Mouse (Mus musculus) right cerebral cortex, postnatal 10 days (tissue): Measurements from ENCODE around the gene Araf.
"Not testable (repeated sequence)": the region's sequence is repeated elsewhere in the genome, so short reads cannot be mapped to it uniquely, and the experiment has no call there.

Source experiments
- DNase-seq, 2 experiments: peaks; one replicate each; pipeline ENCODE4 v3.0.0; 2021; ENCODE audit warnings: low spot score in 2 of 2

Gene Araf

DNA sequence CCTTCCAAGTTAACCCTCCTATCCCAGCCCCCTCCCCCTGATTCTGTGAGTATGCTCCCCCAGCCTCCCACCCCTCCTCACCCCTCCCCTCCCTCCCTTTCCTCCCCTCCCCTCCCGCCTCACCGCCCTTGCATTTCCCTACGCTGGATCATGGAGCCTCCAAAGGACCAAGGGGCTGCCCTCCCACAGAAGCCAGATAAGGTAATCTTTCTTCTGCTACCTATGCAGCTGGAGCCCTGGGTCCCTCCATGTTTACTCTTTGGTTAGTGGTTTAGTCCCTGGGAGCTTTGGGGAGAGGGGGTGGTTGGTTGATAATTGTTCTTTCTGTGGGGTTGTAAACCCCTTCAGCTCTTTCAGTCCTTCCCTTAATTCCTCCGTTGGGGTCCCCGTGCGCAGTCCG is at the start of gene Araf:
Araf (plus strand) TSS at position 134 of the 400 bp plus-strand sequence.
- DNase-seq = peak; percentile 20 to 29

DNA sequence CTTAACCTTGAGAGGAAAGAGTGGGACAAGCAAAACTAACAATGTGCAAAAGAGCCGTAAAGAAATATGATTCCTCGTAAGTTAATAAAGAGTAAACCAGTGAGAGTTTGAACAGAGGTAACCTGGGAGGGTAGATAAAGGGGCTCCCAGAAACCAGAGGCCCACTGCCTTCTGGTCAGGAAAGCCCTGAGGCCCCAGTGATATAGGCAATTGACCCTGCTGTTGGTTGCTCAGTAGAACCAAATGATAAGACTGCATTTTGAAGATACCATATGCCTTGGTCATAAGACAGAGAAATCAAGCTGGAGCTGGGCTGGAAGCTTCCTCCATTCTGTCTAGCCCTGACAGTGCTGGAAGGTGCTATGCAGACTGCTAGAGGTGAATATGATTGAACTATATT is 48.8 kb upstream of the Araf start:
- DNase-seq = no peak

DNA sequence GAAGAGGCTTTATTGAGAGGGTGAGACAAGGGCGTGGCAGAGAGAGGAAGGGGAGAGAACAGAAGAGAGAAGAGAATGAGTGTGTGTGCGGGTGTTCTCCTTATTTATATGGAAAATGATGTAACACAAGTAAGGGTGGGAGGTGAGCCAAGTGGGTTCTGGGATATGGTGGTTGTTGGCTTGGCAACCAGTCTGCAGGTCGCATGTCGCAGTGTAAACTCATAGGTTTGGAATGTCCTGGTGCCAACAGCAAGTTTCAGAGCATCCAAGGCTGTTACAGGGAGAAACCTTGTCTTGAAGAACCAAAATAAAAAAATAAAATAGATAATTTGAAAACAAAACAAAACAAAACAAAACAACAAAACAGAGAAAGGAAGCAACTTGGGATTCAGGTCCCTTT is 36.4 kb upstream of the Araf start:
- no peak for DNase-seq

DNA sequence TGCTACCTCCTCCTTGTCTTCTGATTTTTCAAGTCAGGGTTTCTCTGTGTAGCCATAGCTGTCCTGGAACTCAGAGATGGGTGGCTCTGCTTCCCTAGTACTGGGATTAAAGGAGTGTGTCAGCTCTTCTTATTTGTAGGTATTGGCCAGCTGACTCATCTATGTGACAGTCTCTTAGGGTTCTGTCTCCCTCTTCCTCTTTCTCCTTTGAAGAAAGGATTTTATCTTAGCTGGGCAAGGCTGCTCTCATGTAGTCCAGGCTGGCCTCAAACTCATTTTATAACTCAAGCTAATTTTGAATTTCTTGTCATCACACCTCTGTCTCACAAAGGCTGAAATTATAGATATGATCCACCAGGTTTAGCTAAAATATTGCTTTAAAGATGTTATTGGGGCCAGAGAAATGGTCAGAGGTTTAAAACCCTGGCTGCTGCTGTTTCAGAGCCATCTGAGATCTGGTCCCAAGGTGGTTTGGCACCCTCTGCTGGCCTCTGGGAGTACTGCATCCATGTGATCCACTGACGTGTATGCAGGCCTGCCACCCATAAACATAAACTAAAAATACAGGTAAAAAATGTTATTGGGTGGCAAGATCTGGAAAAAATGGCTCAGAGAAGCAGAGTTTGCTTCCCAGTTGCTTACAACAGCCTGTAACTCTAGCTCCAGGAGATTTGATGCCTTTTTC is 26.8 kb upstream of the Araf start:
- peak; percentile 66 to 85 for DNase-seq

DNA sequence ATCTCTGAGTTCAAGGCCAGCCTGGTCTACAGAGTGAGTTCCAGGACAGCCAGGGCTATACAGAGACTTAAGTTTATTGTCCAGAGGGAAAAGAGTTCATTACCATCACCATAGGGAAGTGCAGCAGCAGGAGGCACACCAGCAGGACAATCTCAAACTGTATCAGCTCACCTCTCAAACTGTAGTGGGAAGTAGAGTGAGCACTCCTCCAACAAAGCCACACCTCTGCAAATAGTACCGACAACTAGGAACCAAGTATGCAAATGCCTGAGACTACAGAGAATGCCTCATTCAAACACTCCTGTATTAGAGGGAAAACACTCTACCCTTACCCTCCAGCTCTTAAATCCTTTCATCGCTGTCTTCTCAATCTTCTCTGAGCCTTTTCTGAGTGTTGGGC is 25.9 kb upstream of the Araf start:
- no peak for DNase-seq

DNA sequence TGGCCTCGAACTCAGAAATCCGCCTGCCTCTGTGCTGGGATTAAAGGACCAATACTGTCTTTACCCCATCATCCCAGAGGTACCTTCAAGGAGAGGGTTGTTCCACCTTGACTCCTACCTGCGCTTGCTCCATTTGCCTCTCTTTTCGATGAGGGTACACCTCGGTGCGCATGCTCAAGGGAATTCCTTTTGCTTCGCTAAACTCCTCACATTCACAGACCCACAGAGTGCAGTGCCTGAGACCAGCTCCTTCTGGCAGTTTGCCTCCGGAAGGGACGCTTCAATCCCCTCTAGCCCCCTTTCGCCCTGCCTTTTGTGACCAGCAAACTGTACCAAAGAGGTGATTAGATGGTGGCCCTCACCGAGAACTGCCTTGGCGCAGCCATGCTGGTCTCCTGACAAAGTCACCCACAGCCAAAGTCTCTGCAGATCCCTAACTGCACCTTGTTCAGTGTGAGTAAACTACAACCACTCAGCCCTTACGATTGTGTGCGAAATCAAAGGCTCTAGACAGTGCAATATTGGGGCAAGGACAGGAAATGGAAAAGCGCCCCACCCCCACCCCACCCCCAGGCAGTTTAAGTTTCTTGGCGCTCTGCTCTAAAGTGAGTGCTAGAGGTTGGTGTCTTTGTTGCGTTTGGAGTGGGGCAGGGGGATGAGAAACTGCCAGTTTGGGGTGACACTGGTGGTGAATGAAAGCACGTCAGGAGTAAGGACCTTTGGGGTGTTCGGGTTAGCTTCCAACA is 22.2 kb upstream of the Araf start:
- no peak for DNase-seq

DNA sequence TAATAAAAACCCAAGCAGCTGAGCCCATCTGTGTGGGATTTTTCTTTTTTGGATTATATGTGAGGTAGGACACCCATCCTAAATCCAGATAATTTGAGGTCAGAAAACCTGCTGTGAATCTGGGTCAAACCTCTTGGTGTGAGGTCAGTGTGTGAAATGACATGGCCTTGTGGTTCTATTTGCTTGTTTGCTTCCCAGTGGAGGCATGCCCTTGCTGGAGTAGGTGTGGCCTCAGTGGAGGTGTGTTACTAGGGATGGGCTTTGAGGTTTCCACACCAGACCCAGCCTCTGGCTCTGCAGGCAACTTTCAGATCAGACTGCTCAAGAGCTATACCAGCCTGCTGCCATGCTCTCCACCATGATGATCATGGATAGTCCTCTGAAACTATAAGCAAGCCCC is 20.0 kb upstream of the Araf start:
- DNase-seq = no peak

DNA sequence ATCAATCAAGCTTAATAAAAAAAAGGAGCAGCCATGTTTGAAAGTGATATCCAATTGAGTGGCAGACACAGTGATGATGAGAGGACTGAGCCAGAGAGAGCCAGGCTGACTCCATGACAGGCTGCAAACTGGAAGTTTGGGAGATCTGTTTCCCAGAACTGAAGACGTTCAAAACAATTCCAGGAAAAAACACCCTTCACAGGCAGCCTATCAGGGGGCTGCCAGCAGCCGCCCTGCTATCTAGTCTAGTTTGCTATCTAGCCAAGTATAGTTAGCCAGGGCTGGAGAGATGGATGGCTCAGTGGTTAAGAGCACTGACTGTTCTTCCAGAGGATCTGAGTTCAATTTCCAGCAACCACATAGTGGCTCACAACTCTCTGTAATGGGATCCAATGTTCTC is 10.3 kb upstream of the Araf start:
- no peak for DNase-seq

DNA sequence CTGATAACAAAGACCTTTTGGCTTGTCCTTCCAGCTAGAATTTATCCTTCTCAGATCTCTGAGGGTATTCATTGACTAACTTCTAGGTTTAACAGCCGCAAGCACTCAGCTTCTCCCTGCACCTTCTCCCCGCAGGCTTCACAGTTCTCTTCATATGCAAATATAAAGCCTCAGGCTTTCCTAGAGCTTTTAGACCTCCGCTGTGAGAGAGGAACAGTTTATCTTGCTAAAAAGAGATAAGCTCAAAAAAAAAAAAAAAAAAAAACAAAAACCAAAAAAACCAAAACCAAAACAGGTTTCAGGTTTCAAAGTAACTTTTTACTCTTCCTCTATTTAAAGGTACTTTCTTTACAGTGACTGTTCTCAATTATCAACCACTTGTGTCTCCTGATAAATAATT is 5.2 kb upstream of the Araf start:
- DNase-seq = no peak

DNA sequence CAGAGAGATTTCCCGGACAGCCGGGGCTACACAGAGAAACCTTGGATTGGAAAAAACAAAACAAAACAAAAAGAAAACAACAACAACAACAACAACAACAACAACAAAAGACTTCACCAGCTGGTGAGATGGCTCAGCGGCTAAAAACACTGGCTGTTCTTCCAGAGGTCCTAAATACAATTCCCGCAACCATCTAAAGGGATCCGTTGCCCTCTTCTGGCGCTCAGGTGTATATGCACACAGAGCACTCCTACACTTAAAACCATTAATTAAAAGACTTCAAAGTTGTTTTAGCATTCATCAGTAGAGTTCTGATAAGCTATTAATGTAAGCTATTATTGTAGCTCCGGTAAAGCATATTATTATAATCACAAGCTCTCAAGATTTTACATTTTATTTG is 4.4 kb upstream of the Araf start:
- peak in 1 of 2 experiments; percentile 24 for DNase-seq

DNA sequence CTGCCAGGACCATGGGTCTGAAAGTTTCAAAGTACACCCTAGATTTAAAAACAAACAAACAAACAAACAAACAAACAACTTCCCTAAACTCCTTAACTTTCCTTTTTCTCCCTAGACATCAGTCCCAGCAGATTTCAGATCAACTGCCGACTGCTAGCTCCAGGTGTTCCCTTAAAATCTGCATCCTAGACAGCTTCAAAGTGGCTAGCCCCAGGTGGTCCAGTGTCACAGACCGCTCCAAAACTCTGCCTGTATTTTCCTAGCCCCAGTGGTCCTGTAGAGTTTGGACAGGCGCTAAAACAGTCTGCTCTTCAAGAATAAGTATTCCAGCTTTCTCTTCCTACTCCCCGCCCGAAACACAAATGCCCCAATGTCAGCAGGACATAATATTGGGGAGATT is 3.4 kb upstream of the Araf start:
- DNase-seq = no peak

DNA sequence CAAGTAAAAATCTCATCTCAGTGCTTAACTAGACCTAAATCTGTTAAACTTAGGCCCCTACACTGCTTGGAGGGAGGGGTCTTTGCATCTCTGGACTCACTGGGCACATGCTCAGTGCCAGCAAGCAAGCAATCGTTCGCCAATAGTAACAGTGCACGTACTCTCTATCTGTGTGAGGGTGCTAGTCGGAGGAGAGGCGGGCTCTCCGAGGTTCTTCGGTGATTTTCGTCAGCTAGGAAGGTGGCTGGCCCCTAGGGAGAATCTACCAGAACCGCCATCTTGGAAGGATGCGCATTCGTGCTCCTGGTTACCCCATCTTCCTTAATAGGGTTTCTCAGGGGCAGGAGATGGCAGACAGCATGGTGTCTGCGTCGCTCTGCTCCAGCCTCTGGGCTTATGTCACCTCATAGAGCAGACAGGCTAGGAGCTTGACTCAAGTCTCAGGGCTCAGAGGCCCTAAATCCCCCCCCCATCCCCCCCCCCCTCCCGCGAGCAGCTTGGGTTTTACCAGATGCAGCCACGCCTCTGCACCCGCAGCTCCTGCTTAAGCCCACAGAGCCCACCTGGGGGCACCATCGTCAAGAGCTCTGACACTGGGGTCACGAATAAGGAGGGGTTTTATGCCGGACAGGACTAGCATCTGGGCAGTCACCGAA is 655 bp downstream of the Araf start:
- peak; percentile 91 to 95 for DNase-seq

DNA sequence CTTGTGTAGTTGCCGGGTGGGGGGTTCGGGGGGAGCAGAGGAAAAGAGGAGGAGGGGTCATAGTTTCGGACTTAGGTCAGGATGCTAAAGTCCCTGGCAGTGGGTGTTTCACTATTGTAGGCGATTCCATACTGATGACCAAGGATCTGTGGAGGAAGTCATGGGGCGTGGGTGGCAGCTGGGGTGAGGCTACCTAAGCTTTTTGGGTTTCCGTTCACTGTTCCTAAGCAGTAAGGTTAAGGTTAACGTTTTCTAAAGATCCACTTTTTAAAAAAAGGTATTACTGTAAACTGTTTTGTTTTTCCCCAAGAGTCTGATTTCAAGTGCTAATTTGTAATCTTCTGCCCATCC is 1.2 kb downstream of the Araf start:
- no peak for DNase-seq

DNA sequence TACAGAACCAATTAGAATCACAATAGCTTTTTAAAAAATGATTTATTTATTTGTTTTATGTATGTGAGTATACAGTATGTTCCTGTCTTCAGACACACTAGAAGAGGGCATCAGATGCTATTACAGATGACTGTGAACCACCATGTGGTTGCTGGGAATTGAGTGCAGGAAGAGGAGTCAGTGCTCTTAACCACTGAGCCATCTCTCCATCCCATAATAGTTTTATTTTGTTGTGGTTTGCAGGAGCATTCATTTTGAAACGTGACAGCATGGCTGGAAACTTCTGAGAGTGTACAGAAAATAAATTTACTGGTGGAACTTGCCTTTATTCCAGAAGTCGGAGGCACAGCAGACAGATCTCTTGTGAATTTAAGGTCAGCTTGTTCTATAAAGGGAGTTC is 3.8 kb downstream of the Araf start:
- no peak for DNase-seq

DNA sequence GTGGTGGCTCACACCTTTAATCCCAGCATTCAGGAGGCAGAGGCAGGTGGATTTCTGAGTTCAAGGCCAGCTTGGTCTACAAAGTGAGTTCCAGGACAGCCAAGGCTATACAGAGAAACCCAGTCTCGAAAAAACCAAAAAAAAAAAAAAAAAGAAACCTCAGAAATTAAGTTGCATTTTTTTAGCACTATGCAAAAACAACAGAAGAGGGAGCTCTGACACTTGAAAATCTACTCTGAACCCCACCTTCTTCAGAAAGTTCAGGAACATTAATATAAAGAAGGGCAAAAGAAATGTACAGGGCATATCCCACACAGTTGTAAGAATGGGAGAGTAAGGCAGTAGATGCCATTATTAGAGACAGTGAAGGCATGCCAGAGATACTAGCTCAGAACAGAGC is 6.7 kb downstream of the Araf start:
- DNase-seq = not testable (repeated sequence)

DNA sequence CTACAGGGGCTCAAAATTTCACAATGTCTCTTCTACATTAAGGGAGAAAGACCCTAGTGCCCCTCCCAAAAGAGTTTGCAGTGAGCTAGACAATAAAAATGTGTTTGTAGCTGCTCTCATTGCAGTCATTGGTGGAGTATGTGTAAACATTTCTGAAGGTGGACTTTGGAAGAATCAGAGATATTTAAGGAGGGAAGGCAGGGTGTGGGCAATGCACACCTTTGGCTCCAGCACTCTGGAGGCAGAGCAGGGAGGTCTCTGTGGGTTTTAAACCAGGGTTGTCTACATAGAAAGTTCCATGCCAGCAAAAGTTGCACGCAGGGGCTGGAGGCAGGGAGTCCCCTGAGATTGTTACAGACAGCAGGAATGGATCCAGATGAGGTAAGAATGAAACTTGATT is 8.7 kb downstream of the Araf start:
- no peak for DNase-seq

DNA sequence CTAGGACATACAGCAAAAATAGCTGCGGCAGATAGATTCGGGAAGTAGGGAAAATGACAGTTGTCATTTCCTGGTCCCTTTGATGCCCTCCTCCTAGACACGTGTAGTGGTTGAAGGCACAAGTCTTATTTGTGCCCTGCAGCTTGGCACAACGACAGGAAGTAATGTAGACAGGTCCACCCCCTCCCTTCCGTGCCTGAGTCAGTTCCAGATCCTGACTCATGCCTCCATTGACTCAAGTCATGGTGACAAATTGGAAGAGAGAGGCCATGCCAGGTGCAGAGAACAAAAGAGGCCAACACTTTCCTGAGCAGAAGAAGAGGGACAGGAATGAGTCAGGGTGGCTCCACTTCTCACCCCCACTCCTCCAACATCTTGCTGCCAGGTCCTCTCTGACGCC is 19.4 kb downstream of the Araf start:
- peak; percentile 25 to 35 for DNase-seq

DNA sequence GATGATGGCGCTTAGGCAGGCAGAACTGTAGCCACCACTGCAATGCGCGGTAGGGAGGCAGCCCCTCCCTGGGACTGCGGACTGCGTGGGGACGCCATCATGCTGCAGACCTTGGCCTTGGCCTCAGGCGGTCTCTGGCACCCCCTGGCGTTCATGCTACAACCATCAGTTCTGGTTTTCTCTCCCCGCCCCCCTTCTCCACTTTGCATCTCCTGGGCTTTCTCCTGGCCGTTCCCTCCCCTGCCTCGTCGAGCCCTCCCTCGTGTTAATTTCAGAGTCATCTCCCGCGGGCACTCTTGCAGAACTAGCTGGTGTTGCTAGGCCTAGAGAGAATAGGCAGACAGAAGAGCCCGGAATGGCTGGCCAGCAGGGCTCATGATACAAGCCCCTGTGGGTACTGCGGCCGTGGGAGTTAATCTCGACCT is 21.6 kb downstream of the Araf start:
- DNase-seq = peak; percentile 86 to 89

DNA sequence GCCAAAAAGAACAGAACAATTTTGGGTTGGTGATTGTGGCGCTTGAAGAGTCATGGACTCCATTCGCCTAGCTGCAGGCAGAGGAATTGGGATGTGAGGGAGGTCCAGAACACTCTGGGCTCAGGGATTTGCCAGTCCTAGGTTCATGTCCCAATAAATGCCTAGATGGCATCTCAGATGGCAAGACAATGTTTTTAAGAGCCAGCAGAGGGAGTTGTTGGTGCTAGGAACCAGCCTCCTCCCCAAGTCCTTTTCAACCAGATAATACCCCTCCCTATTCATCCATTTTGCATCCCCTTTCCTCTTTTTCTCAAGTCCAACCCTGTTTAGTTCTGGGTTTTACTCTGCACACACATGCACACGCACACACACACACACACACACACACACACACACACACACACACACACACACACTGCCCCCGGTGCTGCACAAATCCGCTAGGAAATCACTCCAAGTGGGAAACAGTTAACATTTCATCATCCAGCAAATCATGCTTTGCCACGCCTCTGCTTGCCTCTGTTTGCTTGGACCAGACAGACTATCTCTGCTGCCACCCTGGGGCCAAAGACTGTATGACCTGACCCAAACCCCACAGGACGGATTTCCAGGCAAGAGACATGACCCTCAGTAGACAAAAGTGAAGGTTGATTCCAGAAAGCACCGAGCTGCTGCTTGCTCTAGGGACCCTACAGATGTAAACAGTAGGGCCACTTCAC is 22.3 kb downstream of the Araf start:
- DNase-seq = peak; percentile 53 to 62

DNA sequence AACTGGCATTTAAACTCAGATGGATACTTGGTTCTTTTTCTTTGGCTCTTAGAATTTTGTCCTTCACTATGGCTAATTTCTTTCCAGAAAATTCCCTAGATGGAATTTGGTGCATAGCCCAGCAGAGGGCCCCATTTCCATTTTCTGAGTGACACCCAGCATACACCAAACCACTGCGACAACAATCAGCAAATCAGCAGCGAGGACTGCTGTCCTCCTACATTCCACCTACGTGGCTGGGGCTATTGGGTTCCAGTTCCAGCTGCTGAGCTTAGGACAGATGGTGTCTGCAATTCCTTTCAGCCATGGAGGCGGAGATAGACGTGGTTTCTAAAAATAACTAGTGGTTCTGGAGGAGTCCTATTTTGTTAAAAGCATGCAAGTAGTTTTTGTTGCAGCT is 31.3 kb downstream of the Araf start:
- peak; percentile 74 to 88 for DNase-seq

DNA sequence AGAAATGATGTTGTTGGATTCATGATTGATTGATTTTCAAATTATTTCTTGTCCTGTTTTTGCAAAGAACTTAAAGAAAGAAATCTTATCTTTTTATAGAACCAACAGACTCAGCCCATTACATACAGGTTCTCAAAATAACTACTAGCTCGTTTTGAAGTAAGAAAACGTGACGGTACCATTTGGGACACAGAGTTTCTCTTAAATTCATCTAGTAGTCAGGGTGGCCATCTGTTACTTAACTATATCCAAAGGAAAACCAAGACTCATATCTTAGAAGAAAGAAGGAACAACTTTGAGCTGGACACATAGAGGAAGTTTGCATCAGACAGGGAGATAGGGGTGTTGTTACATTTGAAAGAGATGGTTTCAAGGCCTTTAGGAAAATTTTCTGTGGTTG is 49.6 kb downstream of the Araf start:
- DNase-seq = no peak

DNA sequence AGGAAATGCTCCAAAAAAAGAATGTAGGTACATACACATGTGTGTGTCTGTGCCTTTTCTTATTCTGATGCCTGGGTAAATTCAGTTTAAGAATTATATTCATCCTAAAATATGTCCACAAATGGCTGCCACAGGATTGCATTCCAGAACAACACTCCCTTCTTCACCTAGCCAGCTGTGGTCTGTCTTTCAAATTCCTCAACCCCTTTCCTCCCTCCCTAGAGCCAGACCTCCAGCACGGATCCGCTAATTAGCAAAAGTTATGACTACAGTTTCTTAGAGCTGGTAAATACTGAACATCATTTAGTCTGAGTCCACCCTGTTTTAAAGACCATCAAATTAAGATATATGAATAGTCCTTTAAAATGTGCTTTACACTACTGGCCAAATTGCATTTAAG is 50.2 kb downstream of the Araf start:
- no peak for DNase-seq
